Mouse (Mus musculus) liver, postnatal 0 days (tissue): ENCODE measurements at regions not wholly inside any gene's neighbourhood (a gene's known extent, or its start where the extent isn't known, plus 50 kb on each side); places are given as distances from the start of the nearest gene placed in this dataset.

Experiments used
- ATAC-seq: fragments of 200-750 bp; cut with Nextera tagmentation; 2 replicates; pipeline ENCODE4 v1.8.0; 2017; ENCODE audit warnings: mild to moderate bottlenecking, moderate library complexity
- DNase-seq: peaks from one replicate; pipeline ENCODE4 v3.0.0-alpha.2; 2016
- H3K27ac ChIP-seq: fragments of 300-500 bp; sonication (generic); 2 replicates; pipeline ENCODE4 v1.5.1; 2014; ENCODE audit warnings: antibody characterized with exemption, moderate library complexity, mild to moderate bottlenecking, low read depth
- H3K27me3 ChIP-seq: fragments of 300-500 bp; sonication (generic); 2 replicates; pipeline ENCODE4 v1.6.1; 2014; ENCODE audit warnings: low read length, control low read depth, mixed read lengths; ENCODE audit not compliant: insufficient read depth
- H3K36me3 ChIP-seq: fragments of 300-500 bp; sonication (generic); replicated peaks from 2 replicates; pipeline ENCODE4 v1.6.1; 2014; ENCODE audit warnings: mild to moderate bottlenecking, control low read depth, low read length, moderate library complexity, mixed read lengths; ENCODE audit not compliant: insufficient read depth
- H3K4me1 ChIP-seq: fragments of 300-500 bp; sonication (generic); 2 replicates; pipeline ENCODE4 v1.6.1; 2014; ENCODE audit warnings: antibody characterized with exemption, mild to moderate bottlenecking, control low read depth; ENCODE audit not compliant: insufficient read depth
- H3K4me2 ChIP-seq: fragments of 300-500 bp; sonication (generic); 2 replicates; pipeline ENCODE4 v1.6.1; 2014; ENCODE audit warnings: low read depth, mild to moderate bottlenecking, low read length, moderate library complexity, mixed read lengths
- H3K4me3 ChIP-seq: fragments of 300-500 bp; sonication (generic); 2 replicates; pipeline ENCODE4 v1.5.1; 2014; ENCODE audit warnings: low read depth, low read length
- H3K9ac ChIP-seq: fragments of 300-500 bp; sonication (generic); replicated peaks from 2 replicates; pipeline ENCODE4 v1.6.1; 2014; ENCODE audit warnings: mild to moderate bottlenecking, moderate library complexity
- H3K9me3 ChIP-seq: fragments of 300-500 bp; sonication (generic); 2 replicates; pipeline ENCODE4 v1.6.1; 2016; ENCODE audit warnings: mild to moderate bottlenecking, control low read depth, low read length, mixed read lengths
- CTCF ChIP-seq: sonication (generic); IDR thresholded peaks from 2 replicates; pipeline ENCODE4 v1.5.1; 2016; ENCODE audit warnings: antibody characterized with exemption, low read depth
- EP300 ChIP-seq: IDR thresholded peaks from 2 replicates; pipeline ENCODE4 v1.6.1; 2016; ENCODE audit warnings: antibody characterized with exemption, low read depth, mild to moderate bottlenecking
- WGBS: fragments of 180-500 bp; shearing (Covaris S2); extraction: QIAGEN DNeasy Blood & Tissue Kit; methylation state at CpG from one replicate; pipeline ENCODE4 v1.1.7; 2014; ENCODE audit not compliant: insufficient replicate concordance; 5-methylcytosine and 5-hydroxymethylcytosine counted together

DNA sequence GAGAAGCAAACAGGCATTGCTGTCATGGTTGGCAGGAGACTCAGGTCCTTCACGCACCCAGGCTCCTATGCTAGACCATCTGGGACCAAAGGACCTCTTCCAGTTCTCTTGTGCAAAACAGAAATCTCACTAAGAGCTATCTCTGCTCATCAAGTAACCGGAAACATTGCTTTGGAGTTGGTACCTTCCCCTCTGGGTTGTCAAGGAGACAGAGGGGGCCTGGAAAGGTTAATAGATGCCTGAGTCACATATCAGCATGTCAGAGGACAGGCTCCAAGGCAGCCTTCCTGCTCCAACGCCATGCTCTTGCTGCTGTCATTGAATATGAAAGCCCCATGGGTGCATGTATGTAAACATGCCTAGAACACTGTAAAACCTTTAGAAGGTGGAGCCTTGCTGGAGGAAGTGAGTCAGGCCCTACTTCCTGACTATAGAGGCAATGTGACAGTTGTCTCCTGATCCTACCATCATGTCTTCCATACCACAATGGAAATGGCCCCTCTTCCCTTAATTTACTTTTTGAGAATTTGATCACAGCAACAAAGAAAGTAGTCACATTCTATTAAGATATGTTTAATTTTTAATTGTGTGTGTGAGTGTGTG, 103.8 kb downstream of the Hlx start:
- Histone ChIP-seq H3K27me3 (no peaks in the 10 kb centered on the region), H3K4me2 (peak overlapping the region; percentile 23; the same call in 1 of the 2 replicates), H3K36me3 (no peaks in the 10 kb centered on the region), H3K9me3 (no peaks in the 10 kb centered on the region), H3K27ac (peak overlapping the region; percentile 45; the same call in 1 of the 2 replicates), H3K4me1 (peaks cover 21% of the 10 kb centered on the region), H3K4me3 (no peak overlapping the region), H3K9ac (no peak overlapping the region)
- peak; percentile 47 for ATAC-seq
- 77% methylated on average over 3 of the region's 3 CpGs for WGBS
- no peak for DNase-seq
- TF ChIP-seq CTCF (no peak), EP300 (no peak)

DNA sequence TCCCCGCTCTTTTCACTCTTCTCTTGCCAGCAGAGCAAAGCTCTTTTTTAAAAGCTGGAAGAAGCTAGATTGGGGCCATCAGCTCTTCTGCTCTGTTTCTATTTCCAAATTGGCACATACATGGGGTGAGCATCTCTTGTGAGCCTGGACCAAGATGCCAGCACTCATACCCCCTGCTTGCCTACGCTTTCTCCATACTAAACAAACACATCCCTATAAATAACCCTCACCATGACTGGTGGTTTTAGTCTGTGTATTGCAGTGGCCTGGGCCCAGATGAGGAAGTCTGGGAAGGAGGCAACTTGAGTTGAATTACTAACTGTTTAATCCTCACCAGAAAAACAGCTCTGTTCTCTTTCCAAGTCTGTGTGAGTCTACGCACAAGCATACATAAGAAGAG, 110.0 kb downstream of the Hlx start:
- Histone ChIP-seq H3K4me3 (no peak overlapping the region), H3K4me1 (no peaks in the 10 kb centered on the region), H3K27ac (no peak overlapping the region; the same call in 1 of the 2 replicates), H3K27me3 (no peaks in the 10 kb centered on the region), H3K9me3 (no peaks in the 10 kb centered on the region), H3K4me2 (no peak overlapping the region), H3K36me3 (no peaks in the 10 kb centered on the region), H3K9ac (no peak overlapping the region)
- no peak for TF ChIP-seq CTCF
- TF ChIP-seq EP300 = no peak
- no peak for ATAC-seq
- DNase-seq = no peak
- WGBS = 75% methylated on average over 3 of the region's 3 CpGs

DNA sequence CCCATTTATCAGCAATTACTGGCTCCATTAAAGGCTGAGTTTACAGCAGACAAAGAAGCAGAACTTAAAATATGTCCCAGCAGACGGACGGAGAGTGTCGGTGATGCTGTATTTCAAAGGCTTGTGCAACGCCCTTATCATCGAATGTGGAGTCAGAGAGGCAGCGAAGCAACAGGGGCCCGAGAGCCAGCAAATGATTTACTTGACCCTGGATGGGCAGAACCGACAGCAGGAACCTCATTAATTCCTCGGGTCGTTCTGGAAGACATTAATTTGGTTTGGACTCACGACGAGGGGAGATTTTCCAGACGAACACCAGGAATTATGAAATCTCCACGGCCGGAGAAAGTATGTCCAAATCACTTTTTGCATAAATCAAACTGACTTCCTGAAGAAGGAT, 110.5 kb downstream of the Hlx start:
- WGBS = 46% methylated on average over 15 of the region's 15 CpGs
- Histone ChIP-seq H3K27me3 (no peaks in the 10 kb centered on the region), H3K27ac (no peak overlapping the region), H3K36me3 (no peaks in the 10 kb centered on the region), H3K4me3 (no peak overlapping the region), H3K9ac (no peak overlapping the region), H3K9me3 (no peaks in the 10 kb centered on the region), H3K4me2 (0 out of 2 replicates have a peak overlapping the region, but pooled peaks have one; percentile 7), H3K4me1 (no peaks in the 10 kb centered on the region)
- DNase-seq = no peak
- TF ChIP-seq EP300 = peak; percentile 27; the same call in 1 of the 2 replicates
- no peak for TF ChIP-seq CTCF
- no peak for ATAC-seq

DNA sequence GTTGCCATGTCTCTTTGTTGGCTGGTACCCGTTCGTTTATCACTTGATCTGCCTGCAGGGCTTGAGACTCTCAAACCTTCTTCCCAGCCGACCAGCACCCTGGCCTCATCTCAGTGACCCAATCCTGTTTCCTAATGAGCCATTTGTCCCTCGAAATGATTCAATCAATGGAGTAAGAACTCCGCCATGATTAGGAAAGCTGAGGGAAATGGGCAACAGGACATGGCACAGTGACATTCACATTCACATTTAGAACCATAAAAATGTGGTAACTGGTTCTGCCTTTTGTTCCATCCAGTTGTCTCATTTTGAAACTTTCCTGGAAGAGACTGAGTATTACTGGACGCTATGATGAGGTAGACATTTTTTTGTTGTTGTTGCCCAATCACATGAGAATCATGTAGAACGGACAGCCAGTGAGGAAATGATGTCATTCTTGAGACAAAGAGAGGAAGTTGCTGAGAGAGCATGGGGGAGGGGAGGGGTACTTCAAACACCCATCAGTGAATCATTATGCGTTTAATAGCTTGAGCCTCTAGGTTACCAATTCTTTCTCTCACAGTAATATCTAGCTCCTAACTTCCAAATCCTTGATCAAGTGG, 114.5 kb downstream of the Hlx start:
- ATAC-seq = peak; percentile 65
- TF ChIP-seq EP300 (peak; percentile 79), CTCF (no peak)

DNA sequence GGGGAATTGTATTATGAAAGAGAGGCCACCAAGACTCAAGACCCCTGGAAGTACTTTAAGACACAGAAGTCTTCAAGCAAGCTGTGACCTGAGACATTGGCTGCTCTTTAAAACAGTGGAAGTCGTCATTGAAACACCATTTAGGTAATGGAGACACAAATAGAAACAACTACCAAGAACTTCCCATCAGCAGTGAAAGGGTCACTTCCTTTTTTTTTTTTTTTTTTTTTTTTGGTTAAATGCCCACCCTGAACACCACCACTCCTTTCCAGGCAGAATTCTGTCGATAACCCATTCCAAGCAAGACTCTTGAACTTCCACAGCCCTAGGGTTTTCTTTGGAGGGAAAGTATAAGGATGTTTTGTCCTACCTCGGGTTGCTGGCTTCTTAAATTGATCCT, 116.4 kb downstream of the Hlx start:
- H3K36me3 ChIP-seq = no peaks in the 10 kb centered on the region
- WGBS = 31% methylated on average over 3 of the region's 3 CpGs
- H3K4me1 ChIP-seq = no peaks in the 10 kb centered on the region
- no peaks in the 10 kb centered on the region for H3K27me3 ChIP-seq
- TF ChIP-seq EP300 = no peak
- no peak overlapping the region for H3K4me2 ChIP-seq
- ATAC-seq (no peak), DNase-seq (no peak)
- H3K9ac ChIP-seq = no peak overlapping the region
- no peak overlapping the region for H3K27ac ChIP-seq
- H3K9me3 ChIP-seq = no peaks in the 10 kb centered on the region; the same call in 1 of the 2 replicates
- H3K4me3 ChIP-seq = no peak overlapping the region

More for the DNA sequence above, 114.5 kb downstream of the Hlx start:
- Histone ChIP-seq H3K9me3 (no peaks in the 10 kb centered on the region; the same call in 1 of the 2 replicates), H3K4me2 (no peak overlapping the region), H3K27ac (no peak overlapping the region), H3K9ac (no peak overlapping the region), H3K36me3 (no peaks in the 10 kb centered on the region), H3K4me1 (no peaks in the 10 kb centered on the region), H3K27me3 (no peaks in the 10 kb centered on the region), H3K4me3 (no peak overlapping the region)
- 65% methylated on average over 8 of the region's 8 CpGs for WGBS
- peak; percentile 29 for DNase-seq

DNA sequence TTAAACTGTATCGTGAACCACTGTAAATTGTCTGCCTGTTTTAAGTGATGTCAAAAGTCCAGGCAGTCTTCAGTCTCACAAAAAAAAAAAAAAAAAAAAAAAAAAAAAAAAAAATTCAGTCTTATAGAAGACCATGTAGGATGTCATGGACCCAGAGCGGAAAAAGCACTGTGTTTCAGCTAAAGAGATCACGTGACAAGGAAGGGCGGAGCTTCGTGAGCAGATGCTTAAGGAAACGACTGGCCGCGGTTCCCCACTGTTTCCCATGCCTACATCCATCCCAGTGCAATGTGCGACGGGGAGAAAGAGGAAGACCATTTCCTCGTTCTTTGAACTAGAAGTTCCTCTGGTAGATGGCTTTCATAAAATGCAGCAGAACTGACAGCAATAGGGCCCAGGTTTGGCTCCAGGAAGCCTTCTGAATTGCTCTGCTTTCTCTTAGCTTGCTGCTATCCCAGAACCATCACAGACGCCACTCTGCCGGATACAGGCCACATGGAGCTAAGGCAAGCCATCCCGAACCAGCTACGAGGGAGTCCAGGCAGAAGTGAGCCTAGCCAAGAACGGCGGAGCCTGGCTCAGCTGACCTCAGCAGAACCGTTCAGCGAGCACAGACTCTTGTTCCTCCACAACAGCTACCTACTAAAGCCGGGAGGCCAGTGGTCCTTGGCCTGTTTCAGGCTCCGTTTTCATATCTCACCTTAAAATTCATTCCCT, 117.6 kb downstream of the Hlx start:
- no peaks in the 10 kb centered on the region for H3K27me3 ChIP-seq

More for the DNA sequence above, 117.6 kb downstream of the Hlx start:
- DNase-seq = no peak
- Histone ChIP-seq H3K4me2 (no peak overlapping the region), H3K27ac (peak overlapping the region; percentile 18; the same call in 1 of the 2 replicates), H3K9ac (no peak overlapping the region), H3K9me3 (no peaks in the 10 kb centered on the region; the same call in 1 of the 2 replicates), H3K4me1 (no peaks in the 10 kb centered on the region), H3K36me3 (no peaks in the 10 kb centered on the region), H3K4me3 (no peak overlapping the region)
- 63% methylated on average over 21 of the region's 21 CpGs for WGBS
- TF ChIP-seq EP300 (no peak), CTCF (no peak)
- ATAC-seq = 0 out of 2 replicates have a peak, but pooled peaks have one; percentile 12
